Mouse (Mus musculus): ENCODE measurements around the gene Helb. TPM values are rescaled to one million over a fixed set of nuclear protein-coding genes. Genes with fewer than 3 reads are reported as not detected.

The Helb gene
- polyA plus RNA-seq, 1 experiment from 2014 or later, result 4.8 TPM

GRCm38 (mm10) chr10:120061238-120062130 lies 51.3 kb downstream of the Helb start:
- Histone ChIP-seq H3K36me3 (ENCODE audit: control insufficient read depth, insufficient read depth, low read length) (no peaks in the 10 kb centered on the region; the same call in 1 of the 2 replicates), H3K27me3 (ENCODE audit: control insufficient read depth, insufficient read depth, low read length) (no peaks in the 10 kb centered on the region), H3K9ac (ENCODE audit: low read length) (no peak overlapping the region), H3K9me3 (ENCODE audit: control insufficient read depth, low read length) (no peaks in the 10 kb centered on the region), H3K27ac (ENCODE audit: low read depth, low read length) (no peak overlapping the region), H3K4me3 (ENCODE audit: low read depth, low read length) (no peak overlapping the region), H3K4me2 (ENCODE audit: low read depth, low read length, severe bottlenecking) (no peak overlapping the region), H3K4me1 (replicated peaks; ENCODE audit: control insufficient read depth, insufficient read depth, low read length) (no peaks in the 10 kb centered on the region)
- 85% methylated on average over 24 of the region's 24 CpGs for WGBS
- DNase-seq (ENCODE audit: low spot score) (peak; percentile 48), ATAC-seq (replicated peaks; ENCODE audit: low FRiP score) (no peak)

- Histone ChIP-seq H3K36me3 (ENCODE audit: control insufficient read depth, insufficient read depth, low read length) (no peaks in the 10 kb centered on the region; the same call in 1 of the 2 replicates), H3K4me3 (ENCODE audit: low read depth, low read length) (no peak overlapping the region), H3K4me1 (replicated peaks; ENCODE audit: control insufficient read depth, insufficient read depth, low read length) (no peaks in the 10 kb centered on the region), H3K4me2 (ENCODE audit: low read depth, low read length, severe bottlenecking) (no peak overlapping the region), H3K9me3 (ENCODE audit: control insufficient read depth, low read length) (no peaks in the 10 kb centered on the region), H3K27me3 (ENCODE audit: control insufficient read depth, insufficient read depth, low read length) (no peaks in the 10 kb centered on the region), H3K9ac (ENCODE audit: low read length) (no peak overlapping the region), H3K27ac (ENCODE audit: low read depth, low read length) (no peak overlapping the region)
- ATAC-seq (replicated peaks; ENCODE audit: low FRiP score), result no peak
- DNase-seq (ENCODE audit: low spot score), result no peak
- 90% methylated on average over 10 of the region's 10 CpGs for WGBS
Observed at GRCm38 (mm10) chr10:120060579-120061237, 52.1 kb downstream of the Helb start.

- Histone ChIP-seq H3K9me3 (ENCODE audit: control insufficient read depth, low read length) (no peaks in the 10 kb centered on the region), H3K4me3 (ENCODE audit: low read depth, low read length) (no peak overlapping the region), H3K9ac (ENCODE audit: low read length) (no peak overlapping the region), H3K36me3 (ENCODE audit: control insufficient read depth, insufficient read depth, low read length) (no peaks in the 10 kb centered on the region), H3K4me1 (replicated peaks; ENCODE audit: control insufficient read depth, insufficient read depth, low read length) (0 out of 2 replicates have a peak, but pooled peaks cover 2% of the 10 kb centered on the region), H3K27me3 (ENCODE audit: control insufficient read depth, insufficient read depth, low read length) (no peaks in the 10 kb centered on the region), H3K4me2 (ENCODE audit: low read depth, low read length, severe bottlenecking) (no peak overlapping the region), H3K27ac (ENCODE audit: low read depth, low read length) (no peak overlapping the region)
- WGBS, result 47% methylated on average over 2 of the region's 2 CpGs
- DNase-seq (ENCODE audit: low spot score), result no peak
- peak; percentile 66 for ATAC-seq (replicated peaks; ENCODE audit: low FRiP score)
Observed at GRCm38 (mm10) chr10:120044714-120045234, 68.0 kb downstream of the Helb start.

DNA sequence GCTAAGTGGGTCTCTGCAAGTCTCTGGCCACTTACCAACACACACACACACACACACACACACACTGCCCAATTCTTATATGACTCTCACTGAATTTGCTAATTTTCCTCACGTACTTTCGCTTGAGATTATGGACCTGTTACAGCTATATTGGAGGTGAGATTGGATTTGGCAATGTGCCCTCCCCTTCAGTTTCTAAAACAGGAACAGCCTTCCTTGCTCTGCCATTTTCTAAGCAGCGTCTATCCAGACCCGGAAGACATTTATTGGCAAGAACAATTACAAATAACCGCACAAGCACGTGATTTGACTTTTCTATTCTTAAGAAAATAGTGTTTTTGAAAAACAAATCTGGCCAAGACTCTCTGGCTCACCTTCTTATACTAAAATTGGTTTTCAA lies 68.5 kb downstream of the Helb start:
- Histone ChIP-seq H3K4me3 (ENCODE audit: low read depth, low read length) (no peak overlapping the region), H3K36me3 (ENCODE audit: control insufficient read depth, insufficient read depth, low read length) (no peaks in the 10 kb centered on the region), H3K4me2 (ENCODE audit: low read depth, low read length, severe bottlenecking) (no peak overlapping the region), H3K9ac (ENCODE audit: low read length) (no peak overlapping the region), H3K4me1 (replicated peaks; ENCODE audit: control insufficient read depth, insufficient read depth, low read length) (0 out of 2 replicates have a peak, but pooled peaks cover 2% of the 10 kb centered on the region), H3K9me3 (ENCODE audit: control insufficient read depth, low read length) (no peaks in the 10 kb centered on the region), H3K27ac (ENCODE audit: low read depth, low read length) (no peak overlapping the region), H3K27me3 (ENCODE audit: control insufficient read depth, insufficient read depth, low read length) (no peaks in the 10 kb centered on the region)
- WGBS, result 67% methylated on average over 6 of the region's 6 CpGs
- ATAC-seq (replicated peaks; ENCODE audit: low FRiP score) (no peak), DNase-seq (ENCODE audit: low spot score) (no peak)

GRCm38 (mm10) chr10:120038194-120038593 lies 74.6 kb downstream of the Helb start:
- Histone ChIP-seq H3K36me3 (ENCODE audit: control insufficient read depth, insufficient read depth, low read length) (no peaks in the 10 kb centered on the region), H3K4me2 (ENCODE audit: low read depth, low read length, severe bottlenecking) (no peak overlapping the region), H3K27me3 (ENCODE audit: control insufficient read depth, insufficient read depth, low read length) (no peaks in the 10 kb centered on the region), H3K4me3 (ENCODE audit: low read depth, low read length) (no peak overlapping the region), H3K9me3 (ENCODE audit: control insufficient read depth, low read length) (no peaks in the 10 kb centered on the region), H3K27ac (ENCODE audit: low read depth, low read length) (no peak overlapping the region), H3K9ac (ENCODE audit: low read length) (no peak overlapping the region), H3K4me1 (replicated peaks; ENCODE audit: control insufficient read depth, insufficient read depth, low read length) (0 out of 2 replicates have a peak, but pooled peaks cover 5% of the 10 kb centered on the region)
- WGBS, result 84% methylated on average over 5 of the region's 5 CpGs
- DNase-seq (ENCODE audit: low spot score), result no peak
- ATAC-seq (replicated peaks; ENCODE audit: low FRiP score), result no peak

GRCm38 (mm10) chr10:120035824-120036223 lies 77.0 kb downstream of the Helb start:
- H3K27ac ChIP-seq (ENCODE audit: low read depth, low read length), result no peak overlapping the region
- ATAC-seq (replicated peaks; ENCODE audit: low FRiP score), result no peak; the same call in 1 of the 2 replicates
- 45% methylated on average over 6 of the region's 6 CpGs for WGBS

DNA sequence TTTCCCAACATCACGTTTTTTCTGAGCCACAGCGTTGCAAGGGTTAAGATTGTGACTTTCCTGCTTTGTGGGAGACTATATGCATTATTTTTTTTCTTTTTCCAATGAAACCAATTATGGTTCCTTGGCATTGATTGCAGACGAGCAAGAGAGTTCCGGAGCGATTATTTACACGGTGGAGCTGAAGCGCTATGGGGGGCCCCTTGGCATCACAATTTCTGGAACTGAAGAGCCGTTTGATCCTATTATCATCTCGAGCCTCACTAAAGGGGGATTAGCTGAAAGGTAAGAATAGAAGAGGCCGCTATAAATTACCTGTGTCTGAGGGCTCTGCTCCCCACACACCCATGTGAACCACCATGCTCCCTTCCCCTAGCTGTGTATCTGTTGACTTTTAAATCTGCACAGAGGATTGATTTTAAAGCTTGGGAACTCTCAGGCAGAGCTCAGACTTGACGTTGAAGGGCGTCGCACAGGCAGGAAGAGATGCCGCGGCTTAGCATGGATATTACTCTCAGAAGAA lies 77.5 kb downstream of the Helb start:
- no peak overlapping the region for H3K4me3 ChIP-seq (ENCODE audit: low read depth, low read length)
- H3K4me2 ChIP-seq (ENCODE audit: low read depth, low read length, severe bottlenecking), result peak overlapping the region; percentile 33
- 0 out of 2 replicates have a peak, but pooled peaks cover 5% of the 10 kb centered on the region for H3K4me1 ChIP-seq (replicated peaks; ENCODE audit: control insufficient read depth, insufficient read depth, low read length)
- no peak overlapping the region; the same call in 1 of the 2 replicates for H3K27ac ChIP-seq (ENCODE audit: low read depth, low read length)
- H3K27me3 ChIP-seq (ENCODE audit: control insufficient read depth, insufficient read depth, low read length), result no peaks in the 10 kb centered on the region
- 27% methylated on average over 15 of the region's 15 CpGs for WGBS
- H3K9ac ChIP-seq (ENCODE audit: low read length), result no peak overlapping the region
- H3K36me3 ChIP-seq (ENCODE audit: control insufficient read depth, insufficient read depth, low read length), result no peaks in the 10 kb centered on the region
- DNase-seq (ENCODE audit: low spot score), result no peak
- ATAC-seq (replicated peaks; ENCODE audit: low FRiP score), result peak; percentile 42; the same call in 1 of the 2 replicates
- H3K9me3 ChIP-seq (ENCODE audit: control insufficient read depth, low read length), result no peaks in the 10 kb centered on the region

More at GRCm38 (mm10) chr10:120035824-120036223, 77.0 kb downstream of the Helb start:
- Histone ChIP-seq H3K27me3 (ENCODE audit: control insufficient read depth, insufficient read depth, low read length) (no peaks in the 10 kb centered on the region), H3K4me1 (replicated peaks; ENCODE audit: control insufficient read depth, insufficient read depth, low read length) (0 out of 2 replicates have a peak, but pooled peaks cover 5% of the 10 kb centered on the region), H3K9ac (ENCODE audit: low read length) (no peak overlapping the region), H3K9me3 (ENCODE audit: control insufficient read depth, low read length) (no peaks in the 10 kb centered on the region), H3K4me3 (ENCODE audit: low read depth, low read length) (no peak overlapping the region), H3K36me3 (ENCODE audit: control insufficient read depth, insufficient read depth, low read length) (no peaks in the 10 kb centered on the region), H3K4me2 (ENCODE audit: low read depth, low read length, severe bottlenecking) (peak overlapping the region; percentile 33; the same call in 1 of the 2 replicates)
- DNase-seq (ENCODE audit: low spot score), result no peak

DNA sequence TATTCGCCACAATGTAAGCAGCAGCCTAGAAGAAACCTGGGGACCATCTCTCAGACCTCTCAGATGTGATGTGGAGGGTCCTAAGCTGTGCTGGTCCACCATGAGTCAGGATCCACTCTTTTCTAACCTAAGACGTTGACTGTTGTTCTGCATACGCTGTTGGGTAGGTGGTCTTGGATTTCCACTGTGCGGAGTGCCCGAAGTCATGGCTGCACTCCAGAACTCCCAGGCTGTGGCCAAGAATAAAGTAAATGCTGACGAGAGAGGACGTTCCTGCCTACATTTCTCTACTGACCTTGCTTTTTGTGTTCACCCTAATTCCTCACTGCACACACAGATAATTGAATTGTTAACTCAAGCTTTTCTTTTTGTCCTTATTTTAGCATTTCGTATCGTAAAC lies 78.9 kb downstream of the Helb start:
- DNase-seq (ENCODE audit: low spot score) (no peak), ATAC-seq (replicated peaks; ENCODE audit: low FRiP score) (no peak)
- no peak overlapping the region for H3K9ac ChIP-seq (ENCODE audit: low read length)
- no peak overlapping the region for H3K4me2 ChIP-seq (ENCODE audit: low read depth, low read length, severe bottlenecking)
- H3K27me3 ChIP-seq (ENCODE audit: control insufficient read depth, insufficient read depth, low read length), result no peaks in the 10 kb centered on the region
- H3K27ac ChIP-seq (ENCODE audit: low read depth, low read length), result no peak overlapping the region
- no peaks in the 10 kb centered on the region for H3K9me3 ChIP-seq (ENCODE audit: control insufficient read depth, low read length)
- H3K36me3 ChIP-seq (ENCODE audit: control insufficient read depth, insufficient read depth, low read length), result no peaks in the 10 kb centered on the region
- WGBS, result 68% methylated on average over 9 of the region's 9 CpGs
- no peak overlapping the region for H3K4me3 ChIP-seq (ENCODE audit: low read depth, low read length)
- H3K4me1 ChIP-seq (replicated peaks; ENCODE audit: control insufficient read depth, insufficient read depth, low read length), result 0 out of 2 replicates have a peak, but pooled peaks cover 5% of the 10 kb centered on the region
